Mouse (Mus musculus) G1E (cell line): ENCODE measurements around the gene Gm1043. TPM values are rescaled to one million over a fixed set of nuclear protein-coding genes. Genes with fewer than 3 reads are reported as not detected.

Source experiments
- ATAC-seq: 2 replicates; pipeline ENCODE4 v1.8.0; 2016; ENCODE audit warnings: mild to moderate bottlenecking; ENCODE audit not compliant: insufficient number of reproducible peaks, poor library complexity, low FRiP score, severe bottlenecking; ENCODE audit errors: extremely low read depth
- DNase-seq: peaks from one replicate; pipeline ENCODE4 v3.0.0; 2012; ENCODE audit warnings: low spot score
- H3K27me3 ChIP-seq: 2 replicates; pipeline ENCODE4 v1.6.1; 2012; ENCODE audit warnings: mild to moderate bottlenecking, low read length, inconsistent platforms; ENCODE audit not compliant: insufficient read depth
- H3K36me3 ChIP-seq: replicated peaks from 2 replicates; pipeline ENCODE3; 2012; ENCODE audit warnings: mild to moderate bottlenecking, inconsistent platforms
- H3K4me1 ChIP-seq: 2 replicates; pipeline ENCODE4 v1.6.1; 2012; ENCODE audit warnings: low read depth, low read length, inconsistent platforms, mixed read lengths; ENCODE audit not compliant: insufficient read depth
- H3K4me3 ChIP-seq: 2 replicates; pipeline ENCODE4 v1.5.1; 2012; ENCODE audit warnings: low read depth, mild to moderate bottlenecking, inconsistent platforms, low read length, moderate library complexity, mixed read lengths
- H3K9me3 ChIP-seq: replicated peaks from 2 replicates; pipeline ENCODE4 v1.6.1; 2012; ENCODE audit warnings: inconsistent platforms
- CTCF ChIP-seq: IDR thresholded peaks from 2 replicates; pipeline ENCODE4 v1.5.1; 2012; ENCODE audit warnings: low read depth, low read length, inconsistent platforms, mixed read lengths
- GATA1 ChIP-seq: IDR thresholded peaks from 2 replicates; pipeline ENCODE4 v1.6.1; 2012; ENCODE audit warnings: borderline replicate concordance, low read length, inconsistent platforms, mixed read lengths
- GATA2 ChIP-seq: IDR thresholded peaks from 2 replicates; pipeline ENCODE4 v1.6.1; 2012; ENCODE audit warnings: low read depth, low read length, inconsistent platforms, borderline replicate concordance
- POLR2AphosphoS5 ChIP-seq: IDR thresholded peaks from 2 replicates; pipeline ENCODE4 v1.6.1; 2012; ENCODE audit warnings: low read depth, low read length, inconsistent platforms; ENCODE audit not compliant: insufficient replicate concordance
- TAL1 ChIP-seq: conservative IDR thresholded peaks from 2 replicates; pipeline ENCODE4 v1.6.1; 2012; ENCODE audit warnings: low read depth, low read length, inconsistent platforms, mixed read lengths
- polyA plus RNA-seq: library from polyadenylated mRNA; stranded (reverse); fragments of >175 nt; gene quantifications from 2 replicates; pipeline ENCODE4 v1.2.3, GENCODE M21; 2012
- total RNA-seq, 2 experiments: library from RNA; stranded (forward) in 1 of 2; stranded (reverse) in 1 of 2; fragments of 200-1000 nt in 1 of 2; fragments of >200 nt in 1 of 2; fragmentation: Nextera tagmentation in 1 of 2; gene quantifications; 2 replicates each; pipeline ENCODE4 v1.2.3; 2014 to 2017

Gm1043 gene
- total and polyA plus RNA-seq, 3 experiments: 0.38 TPM; not detected in 2

- no peak for ATAC-seq
- TF ChIP-seq POLR2AphosphoS5: no peak
- no peak for TF ChIP-seq CTCF
- no peak for TF ChIP-seq GATA1
- no peak for TF ChIP-seq GATA2
- no peak for TF ChIP-seq TAL1
- no peaks in the 10 kb centered on the region for H3K4me1 ChIP-seq
- no peak overlapping the region for H3K4me3 ChIP-seq
- H3K27me3 ChIP-seq: no peaks in the 10 kb centered on the region
- peaks cover 35% of the 10 kb centered on the region for H3K9me3 ChIP-seq
- H3K36me3 ChIP-seq: no peaks in the 10 kb centered on the region
- no peak for DNase-seq
Observed at GRCm38 (mm10) chr5:37214614-37215013, 129.4 kb downstream of the Gm1043 start.

- Histone ChIP-seq H3K36me3 (no peaks in the 10 kb centered on the region), H3K27me3 (no peaks in the 10 kb centered on the region), H3K9me3 (peaks cover 35% of the 10 kb centered on the region), H3K4me3 (no peak overlapping the region), H3K4me1 (no peaks in the 10 kb centered on the region)
- ATAC-seq (no peak), DNase-seq (no peak)
- TF ChIP-seq GATA1 (no peak), CTCF (no peak), POLR2AphosphoS5 (no peak), GATA2 (no peak), TAL1 (no peak)
Observed at GRCm38 (mm10) chr5:37215276-37215675, 130.1 kb downstream of the Gm1043 start.

- DNase-seq: no peak
- Histone ChIP-seq H3K4me3 (no peak overlapping the region), H3K36me3 (no peaks in the 10 kb centered on the region), H3K27me3 (no peaks in the 10 kb centered on the region), H3K9me3 (peaks cover 23% of the 10 kb centered on the region), H3K4me1 (no peaks in the 10 kb centered on the region)
- ATAC-seq: no peak
- TF ChIP-seq TAL1 (no peak), GATA2 (no peak), POLR2AphosphoS5 (no peak), GATA1 (no peak), CTCF (no peak)
Observed at GRCm38 (mm10) chr5:37219615-37220014, 134.4 kb downstream of the Gm1043 start.

GRCm38 (mm10) chr5:37220575-37220974, 135.4 kb downstream of the Gm1043 start:
- ATAC-seq: no peak
- DNase-seq: no peak
- no peaks in the 10 kb centered on the region for H3K4me1 ChIP-seq
- H3K4me3 ChIP-seq: no peak overlapping the region
- H3K9me3 ChIP-seq: peaks cover 20% of the 10 kb centered on the region
- TF ChIP-seq POLR2AphosphoS5 (no peak), GATA2 (no peak)
- no peaks in the 10 kb centered on the region for H3K27me3 ChIP-seq
- H3K36me3 ChIP-seq: no peaks in the 10 kb centered on the region

GRCm38 (mm10) chr5:37221563-37221962, 136.4 kb downstream of the Gm1043 start:
- peaks cover 21% of the 10 kb centered on the region for H3K9me3 ChIP-seq
- no peak for ATAC-seq
- TF ChIP-seq TAL1: no peak
- no peak for TF ChIP-seq POLR2AphosphoS5
- TF ChIP-seq GATA2: no peak
- no peak for TF ChIP-seq CTCF
- TF ChIP-seq GATA1: no peak
- no peaks in the 10 kb centered on the region for H3K4me1 ChIP-seq
- H3K4me3 ChIP-seq: no peak overlapping the region
- H3K27me3 ChIP-seq: no peaks in the 10 kb centered on the region
- DNase-seq: no peak
- H3K36me3 ChIP-seq: no peaks in the 10 kb centered on the region

- no peak for ATAC-seq
- no peak for DNase-seq
- Histone ChIP-seq H3K27me3 (no peaks in the 10 kb centered on the region), H3K4me1 (no peaks in the 10 kb centered on the region), H3K36me3 (no peaks in the 10 kb centered on the region), H3K9me3 (peaks cover 23% of the 10 kb centered on the region), H3K4me3 (no peak overlapping the region)
- TF ChIP-seq POLR2AphosphoS5: no peak
- TF ChIP-seq CTCF: no peak
- no peak for TF ChIP-seq GATA2
- TF ChIP-seq TAL1: no peak
Observed at GRCm38 (mm10) chr5:37222316-37222715, 137.1 kb downstream of the Gm1043 start.

- DNase-seq: no peak
- Histone ChIP-seq H3K36me3 (no peaks in the 10 kb centered on the region), H3K9me3 (peaks cover 11% of the 10 kb centered on the region), H3K4me1 (no peaks in the 10 kb centered on the region), H3K27me3 (no peaks in the 10 kb centered on the region), H3K4me3 (no peak overlapping the region)
- no peak for TF ChIP-seq CTCF
- TF ChIP-seq GATA2: no peak
- no peak for TF ChIP-seq GATA1
- no peak for TF ChIP-seq POLR2AphosphoS5
- ATAC-seq: no peak
Observed at GRCm38 (mm10) chr5:37225708-37226107, 140.5 kb downstream of the Gm1043 start.
